Mouse (Mus musculus) kidney, adult 2 months (tissue): ENCODE results near the gene Cops2. TPM values are rescaled to one million over a fixed set of nuclear protein-coding genes. Genes with fewer than 3 reads are reported as not detected.

ENCODE experiments used
- DNase-seq: peaks from one replicate; pipeline ENCODE4 v3.0.0; 2021
- H3K27ac ChIP-seq: fragments of 200-500 bp; 2 replicates; pipeline ENCODE4 v1.5.1; 2012; ENCODE audit warnings: low read depth, low read length, control low read depth, inconsistent platforms; ENCODE audit not compliant: insufficient read depth
- H3K27me3 ChIP-seq: fragments of 200-500 bp; replicated peaks from 2 replicates; pipeline ENCODE4 v1.6.1; 2012; ENCODE audit warnings: mild to moderate bottlenecking, moderate library complexity, low read length, inconsistent platforms; ENCODE audit not compliant: control insufficient read depth, insufficient read depth
- H3K36me3 ChIP-seq: fragments of 200-500 bp; 2 replicates; pipeline ENCODE4 v1.6.1; 2012; ENCODE audit warnings: mild to moderate bottlenecking, moderate library complexity, low read length, inconsistent platforms; ENCODE audit not compliant: control insufficient read depth, insufficient read depth
- H3K4me1 ChIP-seq: fragments of 200-500 bp; 2 replicates; pipeline ENCODE4 v1.6.1; 2011; ENCODE audit warnings: low read length; ENCODE audit not compliant: control insufficient read depth, insufficient read depth
- H3K4me3 ChIP-seq: fragments of 200-500 bp; 2 replicates; pipeline ENCODE4 v1.5.1; 2011; ENCODE audit warnings: mild to moderate bottlenecking, low read depth, low read length, control low read depth; ENCODE audit not compliant: insufficient read depth
- CTCF ChIP-seq: fragments of 200-500 bp; conservative IDR thresholded peaks from 2 replicates; pipeline ENCODE4 v1.5.1; 2011; ENCODE audit warnings: low read depth, mild to moderate bottlenecking, control low read depth, low read length, moderate library complexity, mixed read lengths; ENCODE audit not compliant: insufficient read depth, insufficient read length
- POLR2A ChIP-seq: fragments of 200-500 bp; IDR thresholded peaks from one replicate; pipeline ENCODE4 v1.6.1; 2011; ENCODE audit warnings: low read depth, low read length, control low read depth
- WGBS: fragments of 180-500 bp; shearing (Covaris S2); methylation state at CpG from one replicate; pipeline ENCODE4 v1.1.7; 2018; 5-methylcytosine and 5-hydroxymethylcytosine counted together
- polyA plus RNA-seq: library from polyadenylated mRNA; depleted of rRNA; stranded (reverse); fragments of >200 nt; gene quantifications from 2 replicates; pipeline ENCODE4 v1.2.3, GENCODE M21; 2012

Cops2 gene
- polyA plus RNA-seq, 1 experiment = 17.7 TPM

- WGBS = 89% methylated on average over 4 of the region's 4 CpGs
- Histone ChIP-seq H3K27ac (no peak overlapping the region), H3K36me3 (no peaks in the 10 kb centered on the region; the same call in 1 of the 2 replicates), H3K27me3 (no peaks in the 10 kb centered on the region), H3K4me1 (no peaks in the 10 kb centered on the region), H3K4me3 (no peak overlapping the region)
- TF ChIP-seq POLR2A = no peak
- no peak for TF ChIP-seq CTCF
- DNase-seq = no peak
Observed at GRCm38 (mm10) chr2:125895099-125895498, 36.2 kb upstream of the Cops2 start.

- Histone ChIP-seq H3K4me1 (no peaks in the 10 kb centered on the region), H3K27me3 (no peaks in the 10 kb centered on the region), H3K4me3 (no peak overlapping the region), H3K27ac (no peak overlapping the region), H3K36me3 (no peaks in the 10 kb centered on the region; the same call in 1 of the 2 replicates)
- 38% methylated on average over 6 of the region's 6 CpGs for WGBS
- peak; percentile 40 for DNase-seq
- TF ChIP-seq CTCF (peak; percentile 25; the same call in 1 of the 2 replicates), POLR2A (no peak)
Observed at GRCm38 (mm10) chr2:125893096-125893495, 34.2 kb upstream of the Cops2 start.

- no peak for TF ChIP-seq CTCF
- no peak for TF ChIP-seq POLR2A
- no peak overlapping the region for H3K27ac ChIP-seq
- no peaks in the 10 kb centered on the region for H3K4me1 ChIP-seq
- H3K4me3 ChIP-seq = no peak overlapping the region
- no peak for DNase-seq
- no peaks in the 10 kb centered on the region for H3K27me3 ChIP-seq
- no peaks in the 10 kb centered on the region for H3K36me3 ChIP-seq
- 55% methylated on average over 4 of the region's 4 CpGs for WGBS
Observed at GRCm38 (mm10) chr2:125885891-125886576, 27.1 kb upstream of the Cops2 start.

GRCm38 (mm10) chr2:125870159-125870558 lies 11.2 kb upstream of the Cops2 start:
- Histone ChIP-seq H3K4me1 (peaks cover 2% of the 10 kb centered on the region; the same call in 1 of the 2 replicates), H3K4me3 (no peak overlapping the region), H3K27ac (no peak overlapping the region), H3K27me3 (no peaks in the 10 kb centered on the region), H3K36me3 (no peaks in the 10 kb centered on the region)
- no peak for DNase-seq
- TF ChIP-seq POLR2A (no peak), CTCF (no peak)
- WGBS = 84% methylated on average over 3 of the region's 3 CpGs

- Histone ChIP-seq H3K36me3 (no peaks in the 10 kb centered on the region), H3K4me3 (no peak overlapping the region), H3K4me1 (peaks cover 2% of the 10 kb centered on the region; the same call in 1 of the 2 replicates), H3K27ac (no peak overlapping the region), H3K27me3 (no peaks in the 10 kb centered on the region)
- no peak for DNase-seq
- WGBS = 86% methylated on average over 3 of the region's 3 CpGs
- no peak for TF ChIP-seq POLR2A
- TF ChIP-seq CTCF = no peak
Observed at GRCm38 (mm10) chr2:125868301-125868700, 9.4 kb upstream of the Cops2 start.

GRCm38 (mm10) chr2:125866058-125866740 lies 7.3 kb upstream of the Cops2 start:
- 2% methylated on average over 23 of the region's 23 CpGs for WGBS
- Histone ChIP-seq H3K27me3 (no peaks in the 10 kb centered on the region), H3K4me3 (peak overlapping the region; percentile 96), H3K4me1 (peaks cover 2% of the 10 kb centered on the region; the same call in 1 of the 2 replicates), H3K27ac (0 out of 2 replicates have a peak overlapping the region, but pooled peaks have one; percentile 27), H3K36me3 (no peaks in the 10 kb centered on the region)
- TF ChIP-seq POLR2A (no peak), CTCF (no peak)
- peak; percentile 85 for DNase-seq

- Histone ChIP-seq H3K4me3 (no peak overlapping the region), H3K27ac (no peak overlapping the region), H3K4me1 (peaks cover 2% of the 10 kb centered on the region; the same call in 1 of the 2 replicates), H3K36me3 (no peaks in the 10 kb centered on the region), H3K27me3 (no peaks in the 10 kb centered on the region)
- no peak for TF ChIP-seq CTCF
- no peak for TF ChIP-seq POLR2A
- DNase-seq = no peak
Observed at GRCm38 (mm10) chr2:125865585-125865984, 6.6 kb upstream of the Cops2 start.
